Mouse (Mus musculus): ENCODE data around the gene Bptf. TPM values are rescaled to one million over a fixed set of nuclear protein-coding genes. Genes with fewer than 3 reads are reported as not detected.
A peak's percentile ranks its signal among the peaks of the same experiment; 100 is the strongest.

Gene Bptf
- polyA plus RNA-seq, 1 experiment: 17.7 TPM

DNA sequence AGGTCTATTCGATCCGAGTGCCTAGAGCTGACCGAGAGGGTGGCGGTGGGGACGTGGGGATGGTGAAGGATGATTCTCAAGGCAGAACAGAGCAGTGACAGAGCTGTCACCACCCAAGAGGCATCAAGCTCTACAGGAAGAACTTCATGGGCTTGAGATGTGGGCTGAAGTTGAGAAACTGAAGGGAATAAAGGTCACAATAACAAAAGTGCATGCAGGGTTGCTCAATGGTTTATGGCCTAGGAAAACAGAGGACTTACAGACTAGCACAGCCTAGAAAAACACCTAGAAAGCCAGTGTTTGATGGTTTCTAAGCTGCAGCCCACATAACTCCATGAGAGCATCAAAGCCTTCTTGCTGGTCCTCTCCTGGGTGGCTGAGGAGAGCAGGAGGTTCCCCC, 92.5 kb downstream of the Bptf start:
- Histone ChIP-seq H3K36me3 (ENCODE audit: control insufficient read depth, insufficient read depth, low read length) (peaks cover 2% of the 10 kb centered on the region), H3K4me3 (ENCODE audit: control insufficient read depth, low read depth, low read length) (no peak overlapping the region), H3K27ac (ENCODE audit: control insufficient read depth, insufficient read depth, low read depth, low read length) (no peak overlapping the region), H3K27me3 (ENCODE audit: control insufficient read depth, insufficient read depth, low read length) (no peaks in the 10 kb centered on the region), H3K4me1 (ENCODE audit: control insufficient read depth, insufficient read depth, low read length) (no peaks in the 10 kb centered on the region)
- TF ChIP-seq CTCF (IDR thresholded peaks at IDR 0.05; ENCODE audit: control insufficient read depth, insufficient read depth, insufficient replicate concordance, low read depth, low read length) (no peak), POLR2A (IDR thresholded peaks at IDR 0.05; ENCODE audit: control insufficient read depth, low read depth, low read length) (no peak)

DNA sequence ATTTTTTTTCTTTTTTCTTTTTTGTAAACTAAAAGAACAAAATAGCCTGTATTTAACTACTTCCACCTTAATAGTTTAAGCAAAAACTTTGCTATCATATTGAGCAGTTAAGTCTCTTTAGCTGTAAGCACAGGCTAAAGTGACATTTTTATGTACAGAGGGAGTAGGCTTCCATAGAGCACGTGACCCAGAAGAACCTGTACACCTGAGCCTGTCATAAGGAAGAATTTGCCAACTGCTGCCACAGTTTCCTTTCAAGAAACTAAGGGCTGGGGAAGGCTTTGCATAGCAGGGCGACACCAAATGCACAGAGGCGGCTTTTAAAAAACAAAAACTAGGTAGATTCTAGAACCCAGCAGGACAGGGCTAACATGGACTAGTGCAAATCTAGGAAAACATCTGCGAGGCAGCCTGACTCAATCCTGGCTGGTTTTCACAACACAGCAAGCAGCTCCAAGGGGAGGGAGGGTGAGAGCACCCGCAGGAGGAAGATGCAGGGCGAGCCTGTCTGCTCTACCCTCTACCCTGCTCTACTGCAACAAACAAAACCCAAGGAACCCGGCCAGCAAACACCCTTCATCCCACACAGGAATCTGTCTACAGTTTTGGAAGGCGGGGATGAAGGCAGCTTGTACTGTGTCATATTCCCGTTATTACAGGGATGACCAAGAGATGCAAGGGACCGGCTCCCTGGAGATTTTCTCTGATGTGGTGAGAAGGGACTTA, 97.7 kb downstream of the Bptf start:
- H3K36me3 ChIP-seq (ENCODE audit: control insufficient read depth, insufficient read depth, low read length): no peaks in the 10 kb centered on the region; the same call in 1 of the 2 replicates
- no peak for TF ChIP-seq POLR2A (IDR thresholded peaks at IDR 0.05; ENCODE audit: control insufficient read depth, low read depth, low read length)
- TF ChIP-seq CTCF (IDR thresholded peaks at IDR 0.05; ENCODE audit: control insufficient read depth, insufficient read depth, insufficient replicate concordance, low read depth, low read length): no peak
- no peak overlapping the region for H3K4me3 ChIP-seq (ENCODE audit: control insufficient read depth, low read depth, low read length)
- no peaks in the 10 kb centered on the region for H3K27me3 ChIP-seq (ENCODE audit: control insufficient read depth, insufficient read depth, low read length)
- peaks cover 3% of the 10 kb centered on the region for H3K4me1 ChIP-seq (ENCODE audit: control insufficient read depth, insufficient read depth, low read length)
- H3K27ac ChIP-seq (ENCODE audit: control insufficient read depth, insufficient read depth, low read depth, low read length): no peak overlapping the region

DNA sequence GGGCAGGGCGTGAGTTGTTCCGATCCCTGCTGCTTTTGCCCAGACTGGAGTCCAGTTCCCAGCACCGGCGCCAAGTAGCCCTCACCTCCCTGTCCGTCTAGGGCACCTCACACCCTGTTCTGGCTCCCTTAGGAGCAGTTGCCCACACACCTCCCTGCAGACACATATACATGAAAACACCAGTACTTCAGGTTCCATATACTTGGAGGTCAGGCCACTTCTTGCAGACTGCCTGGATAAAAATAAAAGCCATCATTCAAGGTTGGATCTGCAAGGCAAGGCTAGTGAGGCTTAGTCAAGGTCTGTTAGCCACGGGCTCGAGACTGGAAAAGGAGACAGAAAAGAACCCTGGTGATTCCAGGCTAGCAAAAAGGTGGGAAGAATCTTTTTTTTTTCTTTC, 100.3 kb downstream of the Bptf start:
- Histone ChIP-seq H3K4me1 (ENCODE audit: control insufficient read depth, insufficient read depth, low read length) (peaks cover 10% of the 10 kb centered on the region), H3K36me3 (ENCODE audit: control insufficient read depth, insufficient read depth, low read length) (no peaks in the 10 kb centered on the region; the same call in 1 of the 2 replicates), H3K4me3 (ENCODE audit: control insufficient read depth, low read depth, low read length) (no peak overlapping the region), H3K27me3 (ENCODE audit: control insufficient read depth, insufficient read depth, low read length) (no peaks in the 10 kb centered on the region), H3K27ac (ENCODE audit: control insufficient read depth, insufficient read depth, low read depth, low read length) (no peak overlapping the region)
- TF ChIP-seq CTCF (IDR thresholded peaks at IDR 0.05; ENCODE audit: control insufficient read depth, insufficient read depth, insufficient replicate concordance, low read depth, low read length) (no peak), POLR2A (IDR thresholded peaks at IDR 0.05; ENCODE audit: control insufficient read depth, low read depth, low read length) (no peak)

DNA sequence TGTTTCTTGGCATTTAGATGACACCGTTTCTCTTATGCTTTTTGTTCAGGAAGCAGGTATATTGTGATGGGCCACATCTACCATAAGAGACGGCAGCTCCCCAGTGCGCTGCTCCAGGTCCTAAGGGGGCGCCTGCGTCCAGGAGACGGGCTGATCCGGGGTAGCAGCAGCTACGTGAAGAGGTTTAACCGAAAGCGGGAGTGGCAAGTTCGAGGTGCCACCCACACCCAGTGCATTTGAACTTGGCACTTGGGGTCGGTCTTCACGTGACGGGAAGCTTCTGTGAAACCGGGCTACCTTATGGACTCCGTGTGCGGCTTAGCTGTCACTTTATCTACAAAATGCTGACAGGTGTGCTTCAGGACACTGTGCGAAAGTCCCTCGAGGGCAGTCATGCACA, 102.4 kb downstream of the Bptf start:
- Histone ChIP-seq H3K4me1 (ENCODE audit: control insufficient read depth, insufficient read depth, low read length) (peaks cover 14% of the 10 kb centered on the region), H3K27me3 (ENCODE audit: control insufficient read depth, insufficient read depth, low read length) (no peaks in the 10 kb centered on the region), H3K36me3 (ENCODE audit: control insufficient read depth, insufficient read depth, low read length) (no peaks in the 10 kb centered on the region), H3K4me3 (ENCODE audit: control insufficient read depth, low read depth, low read length) (no peak overlapping the region), H3K27ac (ENCODE audit: control insufficient read depth, insufficient read depth, low read depth, low read length) (no peak overlapping the region)
- TF ChIP-seq CTCF (IDR thresholded peaks at IDR 0.05; ENCODE audit: control insufficient read depth, insufficient read depth, insufficient replicate concordance, low read depth, low read length) (no peak), POLR2A (IDR thresholded peaks at IDR 0.05; ENCODE audit: control insufficient read depth, low read depth, low read length) (no peak)

DNA sequence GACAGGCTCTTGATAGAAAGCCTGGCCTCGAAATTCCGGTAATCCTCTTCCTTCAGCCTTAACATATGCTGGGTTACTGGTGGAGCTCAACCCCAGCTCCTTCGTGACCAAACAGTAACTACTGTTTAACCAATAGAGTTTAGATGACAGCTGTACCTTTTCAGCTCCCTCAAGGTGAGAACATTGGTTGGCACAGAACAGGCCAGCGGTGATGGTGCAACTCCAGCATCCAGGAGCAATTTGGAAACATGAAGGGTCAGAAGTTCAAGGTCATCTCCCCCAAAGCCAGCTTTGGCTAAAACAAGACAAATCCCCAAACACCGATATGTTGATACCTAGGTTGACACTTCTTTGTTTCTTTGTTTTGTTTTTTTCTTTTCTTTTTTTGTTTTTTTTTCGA, 103.2 kb downstream of the Bptf start:
- H3K27me3 ChIP-seq (ENCODE audit: control insufficient read depth, insufficient read depth, low read length): no peaks in the 10 kb centered on the region
- peak overlapping the region; percentile 70; the same call in 1 of the 2 replicates for H3K4me3 ChIP-seq (ENCODE audit: control insufficient read depth, low read depth, low read length)
- no peaks in the 10 kb centered on the region for H3K36me3 ChIP-seq (ENCODE audit: control insufficient read depth, insufficient read depth, low read length)
- TF ChIP-seq POLR2A (IDR thresholded peaks at IDR 0.05; ENCODE audit: control insufficient read depth, low read depth, low read length): no peak
- TF ChIP-seq CTCF (IDR thresholded peaks at IDR 0.05; ENCODE audit: control insufficient read depth, insufficient read depth, insufficient replicate concordance, low read depth, low read length): no peak
- no peak overlapping the region for H3K27ac ChIP-seq (ENCODE audit: control insufficient read depth, insufficient read depth, low read depth, low read length)
- H3K4me1 ChIP-seq (ENCODE audit: control insufficient read depth, insufficient read depth, low read length): peaks cover 14% of the 10 kb centered on the region

DNA sequence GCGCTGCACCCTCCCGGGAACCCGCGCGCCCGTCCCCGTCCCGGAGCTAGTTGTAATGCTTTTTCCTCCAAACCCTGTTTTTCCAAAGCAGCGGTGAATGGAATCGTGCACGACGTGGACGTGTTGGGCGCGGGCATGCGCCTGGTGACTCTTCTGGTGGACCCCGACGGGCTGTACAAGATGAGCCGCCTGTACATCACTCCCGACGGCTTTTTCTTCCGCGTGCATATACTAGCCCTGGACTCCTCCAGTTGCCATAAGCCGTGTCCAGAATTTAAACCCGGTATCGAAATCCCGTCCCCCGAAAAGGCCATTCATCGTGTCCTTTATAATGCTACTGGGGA, 103.7 kb downstream of the Bptf start:
- H3K27ac ChIP-seq (ENCODE audit: control insufficient read depth, insufficient read depth, low read depth, low read length): no peak overlapping the region
- peaks cover 14% of the 10 kb centered on the region for H3K4me1 ChIP-seq (ENCODE audit: control insufficient read depth, insufficient read depth, low read length)
- TF ChIP-seq POLR2A (IDR thresholded peaks at IDR 0.05; ENCODE audit: control insufficient read depth, low read depth, low read length): no peak
- TF ChIP-seq CTCF (IDR thresholded peaks at IDR 0.05; ENCODE audit: control insufficient read depth, insufficient read depth, insufficient replicate concordance, low read depth, low read length): no peak
- H3K4me3 ChIP-seq (ENCODE audit: control insufficient read depth, low read depth, low read length): peak overlapping the region; percentile 70
- H3K36me3 ChIP-seq (ENCODE audit: control insufficient read depth, insufficient read depth, low read length): no peaks in the 10 kb centered on the region
- H3K27me3 ChIP-seq (ENCODE audit: control insufficient read depth, insufficient read depth, low read length): no peaks in the 10 kb centered on the region

DNA sequence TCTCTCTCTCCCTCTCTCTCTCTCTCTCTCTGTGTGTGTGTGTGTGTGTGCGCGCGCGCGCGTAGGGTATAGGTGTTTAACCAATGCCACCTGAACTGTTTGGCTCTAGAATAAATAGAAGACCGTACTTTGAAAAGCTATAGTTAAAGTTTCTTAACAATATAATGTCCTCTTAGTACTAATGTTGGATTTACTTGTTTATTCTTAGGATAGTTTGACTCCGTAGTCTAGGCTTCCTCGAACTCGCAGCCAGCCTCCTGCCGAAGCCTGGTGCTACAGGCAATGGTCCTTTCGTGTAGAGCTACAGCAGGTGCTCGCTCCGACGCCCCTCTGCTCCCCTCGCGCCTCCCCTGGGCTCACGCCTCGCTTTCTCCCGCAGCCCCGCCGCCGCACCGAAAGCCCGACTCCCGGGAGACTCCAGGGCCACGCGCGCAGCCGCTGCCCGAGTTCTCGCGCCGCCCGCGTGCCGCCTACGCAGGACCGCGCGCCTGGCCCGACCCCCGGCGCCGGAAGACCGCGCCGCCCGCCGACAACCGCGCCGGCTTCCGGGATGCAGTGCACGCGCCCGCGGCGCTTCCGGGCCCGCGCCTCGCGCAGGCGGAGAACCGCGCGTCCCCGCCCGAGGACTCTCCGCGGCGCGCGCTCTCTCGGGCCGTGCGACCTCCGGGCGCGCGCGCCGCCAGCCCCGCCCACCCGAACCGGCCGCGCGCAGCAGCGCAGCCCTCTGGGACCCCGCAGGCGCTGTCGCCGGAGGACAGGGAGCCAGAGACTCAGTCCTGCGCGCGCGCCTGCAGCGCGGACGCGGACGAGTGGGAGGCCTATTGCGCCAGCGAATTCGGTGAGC, 104.3 kb downstream of the Bptf start:
- TF ChIP-seq POLR2A (IDR thresholded peaks at IDR 0.05; ENCODE audit: control insufficient read depth, low read depth, low read length): peak; percentile 25; the same call in 1 of the 2 replicates
- TF ChIP-seq CTCF (IDR thresholded peaks at IDR 0.05; ENCODE audit: control insufficient read depth, insufficient read depth, insufficient replicate concordance, low read depth, low read length): no peak
- H3K4me1 ChIP-seq (ENCODE audit: control insufficient read depth, insufficient read depth, low read length): peaks cover 14% of the 10 kb centered on the region
- no peaks in the 10 kb centered on the region for H3K36me3 ChIP-seq (ENCODE audit: control insufficient read depth, insufficient read depth, low read length)
- no peak overlapping the region for H3K27ac ChIP-seq (ENCODE audit: control insufficient read depth, insufficient read depth, low read depth, low read length)
- no peaks in the 10 kb centered on the region for H3K27me3 ChIP-seq (ENCODE audit: control insufficient read depth, insufficient read depth, low read length)
- H3K4me3 ChIP-seq (ENCODE audit: control insufficient read depth, low read depth, low read length): peak overlapping the region; percentile 70
